Mouse (Mus musculus) liver, adult 2 months (tissue): Measurements from ENCODE around the gene Nfkbia. TPM values are rescaled to one million over a fixed set of nuclear protein-coding genes. Genes with fewer than 3 reads are reported as not detected.

ENCODE experiments used
- DNase-seq: peaks from one replicate; pipeline ENCODE4 v3.0.0-alpha.2; 2011; ENCODE audit warnings: low read depth, low spot score; ENCODE audit errors: extremely low read depth
- H3K27ac ChIP-seq: fragments of 200-500 bp; replicated peaks from 2 replicates; pipeline ENCODE4 v1.5.1; 2012; ENCODE audit warnings: low read depth, mild to moderate bottlenecking, control low read depth, inconsistent platforms, low read length; ENCODE audit not compliant: insufficient read depth
- H3K27me3 ChIP-seq: fragments of 200-500 bp; 2 replicates; pipeline ENCODE4 v1.6.1; 2012; ENCODE audit warnings: mild to moderate bottlenecking, moderate library complexity, low read length, inconsistent platforms; ENCODE audit not compliant: control insufficient read depth, insufficient read depth
- H3K36me3 ChIP-seq: fragments of 200-500 bp; 2 replicates; pipeline ENCODE4 v1.6.1; 2012; ENCODE audit warnings: low read length, inconsistent platforms; ENCODE audit not compliant: control insufficient read depth, insufficient read depth
- H3K4me1 ChIP-seq: fragments of 200-500 bp; 2 replicates; pipeline ENCODE4 v1.6.1; 2011; ENCODE audit warnings: low read length; ENCODE audit not compliant: control insufficient read depth, insufficient read depth
- H3K4me3 ChIP-seq: fragments of 200-500 bp; 2 replicates; pipeline ENCODE4 v1.5.1; 2011; ENCODE audit warnings: low read depth, mild to moderate bottlenecking, control low read depth, low read length, moderate library complexity; ENCODE audit not compliant: insufficient read depth
- H3K79me2 ChIP-seq: fragments of 200-500 bp; 2 replicates; pipeline ENCODE4 v1.6.1; 2012; ENCODE audit warnings: inconsistent platforms, mild to moderate bottlenecking, low read length, moderate library complexity; ENCODE audit not compliant: control insufficient read depth, insufficient read depth
- H3K9ac ChIP-seq: fragments of 200-500 bp; 2 replicates; pipeline ENCODE4 v1.6.1; 2012; ENCODE audit warnings: low read depth, mild to moderate bottlenecking, control low read depth, inconsistent platforms, low read length
- CTCF ChIP-seq: fragments of 200-500 bp; IDR thresholded peaks from 2 replicates; pipeline ENCODE4 v1.5.1; 2011; ENCODE audit warnings: low read depth, low read length, control low read depth
- POLR2A ChIP-seq: fragments of 200-500 bp; IDR thresholded peaks from 2 replicates; pipeline ENCODE4 v1.6.1; 2011; ENCODE audit warnings: low read length, control low read depth; ENCODE audit not compliant: insufficient read depth; ENCODE audit errors: extremely low read depth
- WGBS: fragments of 180-500 bp; shearing (Covaris S2); methylation state at CpG from one replicate; pipeline ENCODE4 v1.1.7; 2018; 5-methylcytosine and 5-hydroxymethylcytosine counted together
- polyA plus RNA-seq: library from polyadenylated mRNA; depleted of rRNA; stranded (reverse); fragments of >200 nt; gene quantifications from 2 replicates; pipeline ENCODE4 v1.2.3, GENCODE M21; 2012
- total RNA-seq: library from RNA; depleted of rRNA; stranded (reverse); fragments of >200 nt; gene quantifications from 2 replicates; pipeline ENCODE4 v1.2.3, GENCODE M21; 2014

Gene Nfkbia
- total and polyA plus RNA-seq, 2 experiments, result 76.4 to 85.6 TPM

- peaks cover 5% of the 10 kb centered on the region; the same call in 1 of the 2 replicates for H3K36me3 ChIP-seq
Observed at GRCm38 (mm10) chr12:55483591-55483990, 8.9 kb downstream of the Nfkbia start.

GRCm38 (mm10) chr12:55482732-55483131 lies 9.7 kb downstream of the Nfkbia start:
- Histone ChIP-seq H3K79me2 (no peaks in the 10 kb centered on the region), H3K9ac (no peak overlapping the region), H3K4me3 (no peak overlapping the region), H3K27ac (no peak overlapping the region), H3K36me3 (no peaks in the 10 kb centered on the region), H3K27me3 (no peaks in the 10 kb centered on the region), H3K4me1 (peaks cover 28% of the 10 kb centered on the region)
- DNase-seq, result no peak
- 91% methylated on average over 10 of the region's 10 CpGs for WGBS
- TF ChIP-seq CTCF (no peak), POLR2A (no peak)

More at GRCm38 (mm10) chr12:55483591-55483990, 8.9 kb downstream of the Nfkbia start:
- no peaks in the 10 kb centered on the region for H3K27me3 ChIP-seq
- H3K79me2 ChIP-seq, result no peaks in the 10 kb centered on the region
- DNase-seq, result no peak
- H3K4me3 ChIP-seq, result no peak overlapping the region
- H3K9ac ChIP-seq, result no peak overlapping the region
- H3K27ac ChIP-seq, result no peak overlapping the region
- no peak for TF ChIP-seq POLR2A
- TF ChIP-seq CTCF, result no peak
- WGBS, result 88% methylated on average over 5 of the region's 5 CpGs
- peaks cover 30% of the 10 kb centered on the region for H3K4me1 ChIP-seq

- no peaks in the 10 kb centered on the region for H3K27me3 ChIP-seq
- no peak overlapping the region for H3K27ac ChIP-seq
- H3K9ac ChIP-seq, result no peak overlapping the region
- no peak overlapping the region for H3K4me3 ChIP-seq
- no peaks in the 10 kb centered on the region for H3K79me2 ChIP-seq
- peak; percentile 74 for DNase-seq
- no peaks in the 10 kb centered on the region for H3K36me3 ChIP-seq
- no peak for TF ChIP-seq CTCF
- no peak for TF ChIP-seq POLR2A
- 26% methylated on average over 4 of the region's 4 CpGs for WGBS
- peaks cover 22% of the 10 kb centered on the region for H3K4me1 ChIP-seq
Observed at GRCm38 (mm10) chr12:55481739-55482138, 10.7 kb downstream of the Nfkbia start.

GRCm38 (mm10) chr12:55480471-55481153 lies 11.8 kb downstream of the Nfkbia start:
- Histone ChIP-seq H3K9ac (no peak overlapping the region), H3K27me3 (no peaks in the 10 kb centered on the region), H3K79me2 (no peaks in the 10 kb centered on the region), H3K36me3 (no peaks in the 10 kb centered on the region), H3K4me3 (no peak overlapping the region), H3K27ac (peak overlapping the region; percentile 39), H3K4me1 (peaks cover 22% of the 10 kb centered on the region)
- 30% methylated on average over 2 of the region's 2 CpGs for WGBS
- TF ChIP-seq POLR2A (no peak), CTCF (no peak)
- peak; percentile 84 for DNase-seq

GRCm38 (mm10) chr12:55478901-55479300 lies 13.5 kb downstream of the Nfkbia start:
- Histone ChIP-seq H3K27ac (peak overlapping the region; percentile 47; the same call in 1 of the 2 replicates), H3K36me3 (no peaks in the 10 kb centered on the region)

GRCm38 (mm10) chr12:55474209-55474583 lies 18.3 kb downstream of the Nfkbia start:
- Histone ChIP-seq H3K79me2 (no peaks in the 10 kb centered on the region), H3K4me1 (peaks cover 22% of the 10 kb centered on the region), H3K36me3 (no peaks in the 10 kb centered on the region), H3K27ac (peak overlapping the region; percentile 81), H3K4me3 (no peak overlapping the region), H3K9ac (peak overlapping the region; percentile 16), H3K27me3 (no peaks in the 10 kb centered on the region)
- peak; percentile 81 for DNase-seq
- TF ChIP-seq CTCF (no peak), POLR2A (no peak)
- 50% methylated on average over 13 of the region's 13 CpGs for WGBS

More at GRCm38 (mm10) chr12:55478901-55479300, 13.5 kb downstream of the Nfkbia start:
- Histone ChIP-seq H3K9ac (no peak overlapping the region), H3K4me1 (peaks cover 31% of the 10 kb centered on the region), H3K79me2 (no peaks in the 10 kb centered on the region), H3K4me3 (no peak overlapping the region), H3K27me3 (no peaks in the 10 kb centered on the region)
- WGBS, result 29% methylated on average over 3 of the region's 3 CpGs
- DNase-seq, result peak; percentile 91
- TF ChIP-seq POLR2A, result no peak
- no peak for TF ChIP-seq CTCF
